Mouse (Mus musculus) natural killer cell, adult 2 months (primary cell): ENCODE measurements around the gene Abcb10.

Source experiments
- DNase-seq, 2 experiments: peaks; one replicate each; pipeline ENCODE4 v3.0.0; 2022; ENCODE audit warnings: low spot score in 2 of 2

The Abcb10 gene

DNA sequence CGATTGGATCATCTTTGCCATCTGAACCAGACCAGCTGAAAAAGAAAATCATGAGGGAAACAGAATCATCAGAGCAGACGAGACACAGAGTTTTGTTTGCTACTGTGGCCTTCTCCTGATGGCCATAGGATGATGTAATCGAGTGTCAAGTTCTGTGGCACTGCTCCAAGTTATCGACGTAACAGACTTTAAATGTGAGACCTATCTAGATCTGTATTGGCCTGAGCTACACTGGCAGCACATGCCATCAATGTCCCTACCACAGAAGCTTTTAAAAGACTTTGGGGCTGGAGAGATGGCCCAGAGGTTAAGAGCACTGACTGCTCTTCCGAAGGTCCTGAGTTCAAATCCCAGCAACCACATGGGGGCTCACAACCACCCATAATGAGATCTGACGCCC, 80.3 kb downstream of the Abcb10 start:
- no peak for DNase-seq
